In genomic region chr4:153187959-153188503, GRCm38 (mm10) we compare ENCODE assay signal across 11 mouse cellular contexts.
A peak's percentile ranks its signal among the peaks of the same experiment; 100 is the strongest.
DNase-seq lines count a peak whose midpoint lies in the region; ATAC-seq and TF ChIP-seq lines count a peak whose summit lies in the region.
"Had no signal": no experiment of that assay in that cellular context is flagged by ENCODE, and none has a peak within 500 bp of the region (broad histone marks: within the 10 kb centered on the region; RNA-seq: fewer than 3 reads in every experiment).

No protein-coding gene starts in this region.

- no peaks in the 10 kb centered on the region; the same call in 1 of the 2 replicates for H3K27me3 ChIP-seq in hindbrain, embryonic 16.5 days (replicated peaks; ENCODE audit: control insufficient read depth, insufficient read depth, low read length)
- 0 out of 2 replicates have a peak, but pooled peaks cover 5% of the 10 kb centered on the region for H3K27me3 ChIP-seq in neural tube, embryonic 15.5 days (replicated peaks)
- H3K27me3 ChIP-seq in lung, postnatal 0 days (replicated peaks; ENCODE audit: insufficient read depth, low read length), result no peaks in the 10 kb centered on the region

- peak; percentile 2 for DNase-seq in gastrocnemius, postnatal 25 days
- no peak for DNase-seq in gastrocnemius, adult 8-10 months (ENCODE audit: low spot score in 2 of 2)
- peak; percentile 36 for DNase-seq in retina, postnatal 1 day
- DNase-seq in retina, embryonic 14.5 days (ENCODE audit: low spot score), result no peak
- no peak for DNase-seq in adipocyte (ENCODE audit: low spot score)
- DNase-seq in lung, postnatal 0 days (ENCODE audit: low spot score), result no peak
- DNase-seq: cerebellum, adult 18-20 months; kidney, adult 9 months had no signal

- no peak overlapping the region for H3K4me3 ChIP-seq in hindbrain, embryonic 16.5 days (ENCODE audit: low read length)
- H3K4me3 ChIP-seq in neural tube, embryonic 15.5 days (replicated peaks), result 0 out of 2 replicates have a peak overlapping the region, but pooled peaks have one; percentile 7
- H3K4me3 ChIP-seq in lung, postnatal 0 days (ENCODE audit: low read depth, low read length), result no peak overlapping the region

- no peak overlapping the region for H3K9ac ChIP-seq in hindbrain, embryonic 16.5 days (ENCODE audit: low read depth, low read length)
- no peak overlapping the region; the same call in 1 of the 2 replicates for H3K9ac ChIP-seq in neural tube, embryonic 15.5 days (replicated peaks)
- no peak overlapping the region for H3K9ac ChIP-seq in lung, postnatal 0 days (replicated peaks; ENCODE audit: low read depth)

- 0 out of 2 replicates have a peak, but pooled peaks have one; percentile 30 for ATAC-seq in hindbrain, embryonic 16.5 days
- ATAC-seq in neural tube, embryonic 15.5 days (ENCODE audit: low FRiP score), result no peak
- ATAC-seq in lung, postnatal 0 days, result no peak
- ATAC-seq: activated CD4-positive, CD25-positive, alpha-beta regulatory T cell, adult 4 months had no signal

- no peak for TF ChIP-seq CTCF in lung, postnatal 0 days (IDR thresholded peaks at IDR 0.05)

- no peak for TF ChIP-seq EP300 in lung, postnatal 0 days (IDR thresholded peaks at IDR 0.05)

- H3K27ac ChIP-seq in hindbrain, embryonic 16.5 days (ENCODE audit: low read depth, low read length), result no peak overlapping the region
- no peak overlapping the region for H3K27ac ChIP-seq in neural tube, embryonic 15.5 days (replicated peaks)
- no peak overlapping the region for H3K27ac ChIP-seq in lung, postnatal 0 days (ENCODE audit: low read length)

- H3K4me2 ChIP-seq in hindbrain, embryonic 16.5 days (ENCODE audit: low read length), result peak overlapping the region; percentile 48
- H3K4me2 ChIP-seq in neural tube, embryonic 15.5 days, result peak overlapping the region; percentile 52
- no peak overlapping the region for H3K4me2 ChIP-seq in lung, postnatal 0 days (replicated peaks; ENCODE audit: low read depth, low read length)

- no peaks in the 10 kb centered on the region for H3K9me3 ChIP-seq in hindbrain, embryonic 16.5 days (ENCODE audit: control insufficient read depth, low read length)
- no peaks in the 10 kb centered on the region for H3K9me3 ChIP-seq in neural tube, embryonic 15.5 days (replicated peaks)
- H3K9me3 ChIP-seq in lung, postnatal 0 days (ENCODE audit: low read length), result no peaks in the 10 kb centered on the region

- 1% methylated on average over 6 of the region's 6 CpGs for WGBS in hindbrain, embryonic 16.5 days
- WGBS in neural tube, embryonic 15.5 days, result 2% methylated on average over 6 of the region's 6 CpGs
- 1% methylated on average over 6 of the region's 6 CpGs for WGBS in lung, postnatal 0 days

- no peaks in the 10 kb centered on the region for H3K36me3 ChIP-seq in hindbrain, embryonic 16.5 days (ENCODE audit: control insufficient read depth, insufficient read depth, low read length)
- no peaks in the 10 kb centered on the region for H3K36me3 ChIP-seq in neural tube, embryonic 15.5 days
- H3K36me3 ChIP-seq in lung, postnatal 0 days (ENCODE audit: insufficient read depth, low read length), result no peaks in the 10 kb centered on the region

- H3K4me1 ChIP-seq in hindbrain, embryonic 16.5 days (ENCODE audit: control insufficient read depth, insufficient read depth, low read depth, low read length), result peaks cover 8% of the 10 kb centered on the region
- H3K4me1 ChIP-seq in neural tube, embryonic 15.5 days, result peaks cover 32% of the 10 kb centered on the region
- no peaks in the 10 kb centered on the region for H3K4me1 ChIP-seq in lung, postnatal 0 days (ENCODE audit: insufficient read depth, low read depth, low read length)

Comparison
In these comparisons a context has a peak if more than half of its experiments do, and no peak if none do; other contexts are left out.
1. DNase-seq: peak in gastrocnemius, postnatal 25 days (single experiment) and retina, postnatal 1 day (single experiment); none in gastrocnemius, adult 8-10 months (0 of 2), retina, embryonic 14.5 days (single experiment), adipocyte (single experiment) and lung, postnatal 0 days (single experiment).